Mouse (Mus musculus) stomach, adult 2 months (tissue): ENCODE data around the gene Aff2. TPM values are rescaled to one million over a fixed set of nuclear protein-coding genes. Genes with fewer than 3 reads are reported as not detected.

Experiments
- polyA plus RNA-seq: library from polyadenylated mRNA; depleted of rRNA; stranded (reverse); fragments of >200 nt; gene quantifications from 2 replicates; pipeline ENCODE4 v1.2.3, GENCODE M21; 2012; rRNA removed

Gene Aff2
- 0.06 and 0.09 TPM in 2 replicates for polyA plus RNA-seq

GRCm38 (mm10) chrX:69360238-69361054, at the start of gene Aff2:
Aff2 (plus strand) TSS chrX:69360294.

